Mouse (Mus musculus) embryonic facial prominence, embryonic 12.5 days (tissue): ENCODE data around the gene Tmed4. TPM values are rescaled to one million over a fixed set of nuclear protein-coding genes. Genes with fewer than 3 reads are reported as not detected.

Experiments
- ATAC-seq: fragments of 200-750 bp; cut with Nextera tagmentation; 2 replicates; pipeline ENCODE4 v1.8.0; 2017; ENCODE audit not compliant: insufficient number of reproducible peaks, insufficient read depth, low FRiP score, low TSS enrichment
- H3K27ac ChIP-seq: fragments of 300-500 bp; sonication (generic); 2 replicates; pipeline ENCODE4 v1.5.1; 2016; ENCODE audit warnings: mild to moderate bottlenecking
- H3K27me3 ChIP-seq: fragments of 300-500 bp; sonication (generic); 2 replicates; pipeline ENCODE4 v1.6.1; 2016; ENCODE audit warnings: mild to moderate bottlenecking, moderate library complexity
- H3K36me3 ChIP-seq: fragments of 300-500 bp; sonication (generic); 2 replicates; pipeline ENCODE4 v1.6.1; 2016; ENCODE audit warnings: mild to moderate bottlenecking
- H3K4me1 ChIP-seq: fragments of 300-500 bp; sonication (generic); 2 replicates; pipeline ENCODE4 v1.6.1; 2016
- H3K4me2 ChIP-seq: fragments of 300-500 bp; sonication (generic); replicated peaks from 2 replicates; pipeline ENCODE4 v1.6.1; 2016; ENCODE audit warnings: mild to moderate bottlenecking, moderate library complexity
- H3K4me3 ChIP-seq: fragments of 300-500 bp; sonication (generic); 2 replicates; pipeline ENCODE4 v1.5.1; 2016; ENCODE audit warnings: mild to moderate bottlenecking
- H3K9ac ChIP-seq: fragments of 300-500 bp; sonication (generic); 2 replicates; pipeline ENCODE4 v1.6.1; 2016; ENCODE audit warnings: mild to moderate bottlenecking, moderate library complexity
- H3K9me3 ChIP-seq: fragments of 300-500 bp; sonication (generic); 2 replicates; pipeline ENCODE4 v1.6.1; 2016; ENCODE audit warnings: mild to moderate bottlenecking, moderate library complexity
- WGBS: fragments of 180-500 bp; shearing (Covaris S2); methylation state at CpG from one replicate; pipeline ENCODE4 v1.1.7; 2016; 5-methylcytosine and 5-hydroxymethylcytosine counted together
- polyA plus RNA-seq: library from polyadenylated mRNA; unstranded; fragments of >200 nt; fragmentation: Nextera tagmentation; extraction: Ambion mirVana; gene quantifications from 2 replicates; pipeline ENCODE4 v1.2.1, GENCODE M21; 2016

Gene Tmed4
- 114 and 116 TPM in 2 replicates for polyA plus RNA-seq

GRCm38 (mm10) chr11:6274387-6275093 lies at the start of gene Tmed4:
Gene Tmed4, minus strand, starts transcription at chr11:6274870.
- Histone ChIP-seq H3K4me1 (peaks cover 13% of the 10 kb centered on the region), H3K9ac (peak within 1 kb of the TSS; percentile 79), H3K36me3 (peaks cover 18% of the 10 kb centered on the region), H3K4me3 (peak within 1 kb of the TSS; percentile 89), H3K4me2 (peak within 1 kb of the TSS; percentile 72), H3K27me3 (no peaks in the 10 kb centered on the region), H3K9me3 (no peaks in the 10 kb centered on the region), H3K27ac (peak within 1 kb of the TSS; percentile 47)
- WGBS, result under 1% methylated on average over 39 of the region's 39 CpGs
- peak; percentile 97 for ATAC-seq

GRCm38 (mm10) chr11:6323348-6323747 lies 48.7 kb upstream of the Tmed4 start:
- WGBS, result 85% methylated on average over 5 of the region's 5 CpGs

GRCm38 (mm10) chr11:6322086-6322485 lies 47.4 kb upstream of the Tmed4 start:
- no peak overlapping the region for H3K4me2 ChIP-seq
- no peaks in the 10 kb centered on the region for H3K27me3 ChIP-seq
- no peak for ATAC-seq
- H3K36me3 ChIP-seq, result peaks cover 29% of the 10 kb centered on the region
- no peaks in the 10 kb centered on the region for H3K4me1 ChIP-seq
- H3K27ac ChIP-seq, result no peak overlapping the region
- no peak overlapping the region for H3K9ac ChIP-seq
- H3K9me3 ChIP-seq, result no peaks in the 10 kb centered on the region
- H3K4me3 ChIP-seq, result no peak overlapping the region
- WGBS, result 97% methylated on average over 2 of the region's 2 CpGs

More at GRCm38 (mm10) chr11:6323348-6323747, 48.7 kb upstream of the Tmed4 start:
- H3K36me3 ChIP-seq, result peaks cover 18% of the 10 kb centered on the region
- ATAC-seq, result no peak
- H3K27me3 ChIP-seq, result no peaks in the 10 kb centered on the region
- H3K9me3 ChIP-seq, result no peaks in the 10 kb centered on the region
- no peak overlapping the region for H3K4me2 ChIP-seq
- H3K4me3 ChIP-seq, result no peak overlapping the region
- H3K9ac ChIP-seq, result no peak overlapping the region
- no peaks in the 10 kb centered on the region for H3K4me1 ChIP-seq
- H3K27ac ChIP-seq, result no peak overlapping the region

GRCm38 (mm10) chr11:6319374-6319773 lies 44.7 kb upstream of the Tmed4 start:
- Histone ChIP-seq H3K27ac (no peak overlapping the region), H3K4me1 (no peaks in the 10 kb centered on the region), H3K9me3 (no peaks in the 10 kb centered on the region), H3K27me3 (no peaks in the 10 kb centered on the region), H3K4me2 (no peak overlapping the region), H3K4me3 (no peak overlapping the region), H3K9ac (no peak overlapping the region), H3K36me3 (peaks cover 48% of the 10 kb centered on the region)
- ATAC-seq, result no peak
- WGBS, result 89% methylated on average over 2 of the region's 2 CpGs

GRCm38 (mm10) chr11:6318559-6318958 lies 43.9 kb upstream of the Tmed4 start:
- no peak overlapping the region for H3K4me3 ChIP-seq
- H3K9me3 ChIP-seq, result no peaks in the 10 kb centered on the region
- WGBS, result 91% methylated on average over 5 of the region's 5 CpGs
- H3K27me3 ChIP-seq, result no peaks in the 10 kb centered on the region
- ATAC-seq, result no peak
- H3K4me1 ChIP-seq, result no peaks in the 10 kb centered on the region
- peaks cover 49% of the 10 kb centered on the region for H3K36me3 ChIP-seq
- no peak overlapping the region for H3K9ac ChIP-seq
- H3K4me2 ChIP-seq, result no peak overlapping the region
- H3K27ac ChIP-seq, result no peak overlapping the region

- H3K4me2 ChIP-seq, result no peak overlapping the region
- H3K36me3 ChIP-seq, result peaks cover 50% of the 10 kb centered on the region
- 87% methylated on average over 11 of the region's 11 CpGs for WGBS
- H3K9me3 ChIP-seq, result no peaks in the 10 kb centered on the region
- no peak for ATAC-seq
- H3K27ac ChIP-seq, result no peak overlapping the region
- H3K9ac ChIP-seq, result no peak overlapping the region
- no peak overlapping the region for H3K4me3 ChIP-seq
- no peaks in the 10 kb centered on the region for H3K4me1 ChIP-seq
- no peaks in the 10 kb centered on the region for H3K27me3 ChIP-seq
These were observed 42.2 kb upstream of the Tmed4 start for GRCm38 (mm10) chr11:6316821-6317220.

- no peak overlapping the region for H3K4me3 ChIP-seq
- no peak overlapping the region for H3K9ac ChIP-seq
- H3K4me1 ChIP-seq, result no peaks in the 10 kb centered on the region
- H3K9me3 ChIP-seq, result no peaks in the 10 kb centered on the region
- WGBS, result 85% methylated on average over 7 of the region's 7 CpGs
- no peak overlapping the region for H3K27ac ChIP-seq
- no peak overlapping the region for H3K4me2 ChIP-seq
- ATAC-seq, result no peak
- H3K36me3 ChIP-seq, result peaks cover 50% of the 10 kb centered on the region
- no peaks in the 10 kb centered on the region for H3K27me3 ChIP-seq
These were observed 39.3 kb upstream of the Tmed4 start for GRCm38 (mm10) chr11:6313874-6314406.

GRCm38 (mm10) chr11:6308181-6308580 lies 33.5 kb upstream of the Tmed4 start:
- H3K27me3 ChIP-seq, result no peaks in the 10 kb centered on the region
- 91% methylated on average over 4 of the region's 4 CpGs for WGBS

GRCm38 (mm10) chr11:6305943-6306430 lies 31.3 kb upstream of the Tmed4 start:
- Histone ChIP-seq H3K4me3 (no peak overlapping the region), H3K9ac (no peak overlapping the region), H3K27me3 (no peaks in the 10 kb centered on the region), H3K4me2 (no peak overlapping the region), H3K36me3 (peaks cover 29% of the 10 kb centered on the region), H3K4me1 (no peaks in the 10 kb centered on the region), H3K9me3 (no peaks in the 10 kb centered on the region), H3K27ac (no peak overlapping the region)
- ATAC-seq, result no peak
- 88% methylated on average over 1 of the region's 1 CpGs for WGBS

More at GRCm38 (mm10) chr11:6308181-6308580, 33.5 kb upstream of the Tmed4 start:
- H3K4me3 ChIP-seq, result no peak overlapping the region
- peaks cover 20% of the 10 kb centered on the region for H3K36me3 ChIP-seq
- no peaks in the 10 kb centered on the region for H3K9me3 ChIP-seq
- ATAC-seq, result no peak
- H3K4me2 ChIP-seq, result no peak overlapping the region
- no peaks in the 10 kb centered on the region for H3K4me1 ChIP-seq
- no peak overlapping the region for H3K9ac ChIP-seq
- H3K27ac ChIP-seq, result no peak overlapping the region

GRCm38 (mm10) chr11:6302793-6303192 lies 28.1 kb upstream of the Tmed4 start:
- Histone ChIP-seq H3K4me1 (no peaks in the 10 kb centered on the region), H3K9ac (no peak overlapping the region), H3K9me3 (no peaks in the 10 kb centered on the region), H3K4me2 (no peak overlapping the region), H3K27me3 (no peaks in the 10 kb centered on the region), H3K36me3 (peaks cover 46% of the 10 kb centered on the region), H3K4me3 (no peak overlapping the region), H3K27ac (no peak overlapping the region)
- 87% methylated on average over 2 of the region's 2 CpGs for WGBS
- ATAC-seq, result no peak

GRCm38 (mm10) chr11:6299435-6299834 lies 24.8 kb upstream of the Tmed4 start:
- Histone ChIP-seq H3K27me3 (no peaks in the 10 kb centered on the region), H3K27ac (no peak overlapping the region), H3K9ac (no peak overlapping the region), H3K4me1 (no peaks in the 10 kb centered on the region), H3K4me2 (no peak overlapping the region), H3K4me3 (no peak overlapping the region), H3K9me3 (no peaks in the 10 kb centered on the region), H3K36me3 (peaks cover 47% of the 10 kb centered on the region)
- ATAC-seq, result no peak
- WGBS, result 81% methylated on average over 2 of the region's 2 CpGs

- H3K4me1 ChIP-seq, result peaks cover 5% of the 10 kb centered on the region
- ATAC-seq, result no peak
These were observed 21.4 kb upstream of the Tmed4 start for GRCm38 (mm10) chr11:6296077-6296476.

More at GRCm38 (mm10) chr11:6296077-6296476, 21.4 kb upstream of the Tmed4 start:
- Histone ChIP-seq H3K9ac (no peak overlapping the region), H3K27ac (no peak overlapping the region), H3K4me3 (no peak overlapping the region), H3K4me2 (no peak overlapping the region), H3K27me3 (no peaks in the 10 kb centered on the region), H3K9me3 (no peaks in the 10 kb centered on the region), H3K36me3 (peaks cover 34% of the 10 kb centered on the region)
